Mouse (Mus musculus) small intestine, adult 2 months (tissue): ENCODE measurements around the gene Ipo5.

ENCODE experiments used
- CTCF ChIP-seq: fragments of 200-500 bp; IDR thresholded peaks from 2 replicates; pipeline ENCODE4 v1.5.1; 2012; ENCODE audit warnings: low read depth, mild to moderate bottlenecking, control low read depth, inconsistent platforms, low read length, moderate library complexity, mixed read lengths; ENCODE audit not compliant: insufficient replicate concordance, insufficient read length; ENCODE audit errors: extremely low read depth
- POLR2A ChIP-seq: fragments of 200-500 bp; IDR thresholded peaks from 2 replicates; pipeline ENCODE4 v1.6.1; 2012; ENCODE audit warnings: low read depth, mild to moderate bottlenecking, control low read depth, inconsistent platforms, low read length, moderate library complexity

GRCm38 (mm10) chr14:120971313-120971712 is 60.3 kb downstream of the Ipo5 start:
- peak; percentile 38; the same call in 1 of the 2 replicates for TF ChIP-seq CTCF
- TF ChIP-seq POLR2A, result no peak
